Mouse (Mus musculus) forelimb bud, embryonic 11.5 days (tissue): ENCODE measurements around the gene Lep.

Experiments used
- DNase-seq: peaks from one replicate; pipeline ENCODE4 v3.0.0-alpha.2; 2012; ENCODE audit warnings: low read depth, low spot score

The Lep gene

GRCm38 (mm10) chr6:29117417-29118104, 57.5 kb downstream of the Lep start:
- DNase-seq, result no peak

GRCm38 (mm10) chr6:29118231-29118630, 58.2 kb downstream of the Lep start:
- no peak for DNase-seq

- no peak for DNase-seq
Measured at GRCm38 (mm10) chr6:29118963-29119362, 58.9 kb downstream of the Lep start.

GRCm38 (mm10) chr6:29119990-29120389, 60.0 kb downstream of the Lep start:
- no peak for DNase-seq
